Mouse (Mus musculus) midbrain, embryonic 16.5 days (tissue): ENCODE results near the gene Pdpr. TPM values are rescaled to one million over a fixed set of nuclear protein-coding genes. Genes with fewer than 3 reads are reported as not detected.
"Not testable (repeated sequence)": the region's sequence is repeated elsewhere in the genome, so short reads cannot be mapped to it uniquely, and the experiment has no call there.

Experiments used
- ATAC-seq: fragments of 200-750 bp; cut with Nextera tagmentation; 2 replicates; pipeline ENCODE4 v1.8.0; 2017; ENCODE audit warnings: moderate TSS enrichment
- H3K27ac ChIP-seq: fragments of 300-500 bp; sonication (generic); 2 replicates; pipeline ENCODE4 v1.5.1; 2014; ENCODE audit warnings: mild to moderate bottlenecking, low read length, mixed read lengths
- H3K27me3 ChIP-seq: fragments of 300-500 bp; sonication (generic); 2 replicates; pipeline ENCODE4 v1.6.1; 2014; ENCODE audit warnings: low read depth, low read length, mixed read lengths; ENCODE audit not compliant: control insufficient read depth, insufficient read depth
- H3K36me3 ChIP-seq: fragments of 300-500 bp; sonication (generic); 2 replicates; pipeline ENCODE4 v1.6.1; 2014; ENCODE audit warnings: mild to moderate bottlenecking, low read length, moderate library complexity, mixed read lengths; ENCODE audit not compliant: control insufficient read depth, insufficient read depth
- H3K4me1 ChIP-seq: fragments of 300-500 bp; sonication (generic); 2 replicates; pipeline ENCODE4 v1.6.1; 2014; ENCODE audit warnings: mild to moderate bottlenecking, low read length, mixed read lengths; ENCODE audit not compliant: control insufficient read depth, insufficient read depth
- H3K4me2 ChIP-seq: fragments of 300-500 bp; sonication (generic); 2 replicates; pipeline ENCODE4 v1.6.1; 2014; ENCODE audit warnings: mild to moderate bottlenecking, low read length, mixed read lengths
- H3K4me3 ChIP-seq: fragments of 300-500 bp; sonication (generic); 2 replicates; pipeline ENCODE4 v1.5.1; 2014; ENCODE audit warnings: low read depth, mild to moderate bottlenecking, low read length, moderate library complexity, mixed read lengths
- H3K9ac ChIP-seq: fragments of 300-500 bp; sonication (generic); 2 replicates; pipeline ENCODE4 v1.6.1; 2014; ENCODE audit warnings: low read depth, low read length, mixed read lengths
- H3K9me3 ChIP-seq: fragments of 300-500 bp; sonication (generic); replicated peaks from 2 replicates; pipeline ENCODE4 v1.6.1; 2014; ENCODE audit warnings: mild to moderate bottlenecking, low read length, mixed read lengths; ENCODE audit not compliant: control insufficient read depth, poor library complexity, severe bottlenecking
- WGBS: fragments of 180-500 bp; shearing (Covaris S2); extraction: QIAGEN DNeasy Blood & Tissue Kit; methylation state at CpG from one replicate; pipeline ENCODE4 v1.1.7; 2014; 5-methylcytosine and 5-hydroxymethylcytosine counted together
- polyA plus RNA-seq: library from polyadenylated mRNA; unstranded; fragments of >200 nt; fragmentation: Nextera tagmentation; extraction: Ambion mirVana; gene quantifications from 2 replicates; pipeline ENCODE4 v1.2.1, GENCODE M21; 2015

Pdpr gene
- polyA plus RNA-seq, 1 experiment from 2014 or later = 7.9 TPM

DNA sequence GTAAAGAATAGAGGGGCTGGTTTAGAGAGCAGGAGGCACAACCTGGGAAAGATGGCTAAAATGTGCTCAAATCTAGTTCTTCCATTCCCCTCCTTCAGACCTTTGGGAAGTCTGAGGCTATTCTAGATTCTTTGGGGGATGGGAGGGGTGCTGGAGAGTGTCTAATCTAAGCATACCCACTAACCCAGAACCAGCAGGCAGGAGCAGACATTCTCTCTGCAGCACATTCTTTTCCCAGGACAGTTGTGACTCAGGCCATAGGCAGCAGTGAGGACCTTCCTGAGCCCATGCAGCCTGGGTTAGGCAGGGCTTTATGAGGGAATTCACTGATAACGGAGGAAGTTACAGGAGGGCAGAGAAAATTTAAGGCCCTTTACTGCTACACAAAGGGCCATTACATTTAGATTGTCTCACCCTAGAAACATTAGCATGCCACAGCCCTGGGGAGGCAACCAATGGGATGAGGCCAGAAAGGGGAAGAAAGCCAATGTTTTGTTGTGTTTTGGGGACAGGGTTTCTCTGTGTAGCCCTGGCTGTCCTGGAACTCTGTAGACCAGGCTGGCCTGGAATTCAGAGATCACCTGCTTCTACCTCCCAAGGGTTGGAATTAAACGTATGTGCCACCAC, 35.4 kb upstream of the Pdpr start:
- WGBS = 73% methylated on average over 2 of the region's 2 CpGs
- no peak for ATAC-seq
- Histone ChIP-seq H3K27ac (no peak overlapping the region), H3K27me3 (no peaks in the 10 kb centered on the region), H3K9me3 (no peaks in the 10 kb centered on the region), H3K36me3 (peaks cover 19% of the 10 kb centered on the region), H3K9ac (no peak overlapping the region), H3K4me3 (no peak overlapping the region), H3K4me2 (no peak overlapping the region), H3K4me1 (peaks cover 29% of the 10 kb centered on the region)

DNA sequence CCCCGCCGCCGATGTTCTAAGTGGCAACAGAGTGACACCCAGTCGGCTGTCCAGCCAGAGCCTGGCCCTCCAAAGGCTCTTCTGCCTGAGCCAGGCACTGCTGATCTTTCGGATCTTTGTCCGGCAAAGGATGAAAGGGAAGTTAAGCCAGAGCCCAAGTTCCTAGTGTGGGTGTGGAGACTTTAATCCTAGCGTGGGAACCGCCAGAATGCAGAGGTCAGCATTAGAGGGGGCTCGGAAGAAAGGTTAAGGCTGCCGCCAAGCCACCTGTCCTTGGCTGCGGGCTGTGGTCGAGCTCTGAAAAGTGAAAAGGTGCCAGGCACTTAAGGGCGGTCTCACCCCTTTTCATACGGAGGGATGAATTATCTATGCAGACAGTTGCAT, 32.8 kb upstream of the Pdpr start:
- 1% methylated on average over 14 of the region's 14 CpGs for WGBS

DNA sequence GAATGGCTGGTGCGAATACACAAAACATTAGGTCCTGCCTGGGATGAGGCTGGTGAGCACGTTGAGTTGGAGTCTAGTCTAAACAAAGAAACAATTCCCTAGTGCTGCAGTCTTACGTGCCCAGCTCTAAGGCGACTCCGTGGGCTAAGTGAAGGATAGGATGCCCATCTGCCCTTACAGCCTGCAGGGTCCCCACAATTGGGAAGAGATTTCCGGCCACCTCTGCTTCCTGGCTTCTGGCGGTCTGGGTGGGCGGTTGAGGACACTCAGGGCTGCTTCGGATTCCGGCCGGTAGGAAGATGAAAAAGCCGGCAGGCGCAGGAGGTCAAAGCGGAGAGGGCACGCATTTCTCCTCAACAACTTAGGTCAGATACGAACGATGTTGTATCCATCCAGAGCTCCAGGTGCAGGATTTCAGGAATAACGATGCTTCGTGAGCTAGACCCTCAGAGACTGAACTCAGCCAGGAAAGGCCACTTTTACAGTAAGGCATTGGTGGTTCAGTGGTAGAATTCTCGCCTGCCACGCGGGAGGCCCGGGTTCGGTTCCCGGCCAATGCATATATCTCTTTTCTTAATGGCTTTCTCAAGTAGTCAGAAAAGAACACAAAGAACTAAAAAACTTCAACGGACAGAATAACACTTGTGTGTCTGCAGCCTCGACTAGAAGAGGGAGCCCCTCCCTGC, 32.2 kb upstream of the Pdpr start:
- peak; percentile 91 for ATAC-seq
- WGBS = under 1% methylated on average over 27 of the region's 27 CpGs
- H3K27ac ChIP-seq = peak overlapping the region; percentile 85

More for the DNA sequence above, 32.8 kb upstream of the Pdpr start:
- Histone ChIP-seq H3K4me1 (peaks cover 29% of the 10 kb centered on the region), H3K27me3 (no peaks in the 10 kb centered on the region), H3K9me3 (no peaks in the 10 kb centered on the region), H3K4me3 (peak overlapping the region; percentile 62), H3K4me2 (peak overlapping the region; percentile 60), H3K9ac (peak overlapping the region; percentile 71), H3K36me3 (0 out of 2 replicates have a peak, but pooled peaks cover 2% of the 10 kb centered on the region), H3K27ac (peak overlapping the region; percentile 85)
- ATAC-seq = peak; percentile 27

DNA sequence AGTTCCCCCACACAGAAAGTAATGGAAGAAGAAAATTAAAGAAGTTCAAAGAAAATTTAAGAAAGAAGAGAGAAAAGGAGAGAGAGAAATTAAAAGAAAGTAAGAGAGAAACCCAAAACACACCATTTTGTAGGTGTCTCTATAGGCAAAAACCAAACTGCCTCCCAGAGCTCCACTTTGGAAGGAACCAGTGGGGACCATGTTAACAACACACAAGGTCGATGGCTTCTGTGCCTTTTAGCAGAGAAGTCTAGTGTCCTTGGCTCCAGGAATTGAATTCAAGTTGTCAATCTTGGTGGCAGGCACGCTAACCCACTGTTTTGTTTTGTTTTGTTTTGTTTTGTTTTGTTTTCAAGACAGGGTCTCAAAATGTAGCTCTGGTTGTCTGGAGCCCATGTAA, 31.5 kb upstream of the Pdpr start:
- H3K36me3 ChIP-seq = 0 out of 2 replicates have a peak, but pooled peaks cover 2% of the 10 kb centered on the region
- no peak overlapping the region for H3K4me3 ChIP-seq
- no peak overlapping the region for H3K9ac ChIP-seq
- peak overlapping the region; percentile 60 for H3K4me2 ChIP-seq
- peaks cover 17% of the 10 kb centered on the region for H3K4me1 ChIP-seq
- H3K27me3 ChIP-seq = no peaks in the 10 kb centered on the region
- H3K9me3 ChIP-seq = no peaks in the 10 kb centered on the region
- H3K27ac ChIP-seq = no peak overlapping the region
- WGBS = 49% methylated on average over 2 of the region's 2 CpGs
- no peak for ATAC-seq

More for the DNA sequence above, 32.2 kb upstream of the Pdpr start:
- Histone ChIP-seq H3K27me3 (no peaks in the 10 kb centered on the region), H3K9ac (peak overlapping the region; percentile 71), H3K4me2 (peak overlapping the region; percentile 60), H3K36me3 (0 out of 2 replicates have a peak, but pooled peaks cover 2% of the 10 kb centered on the region), H3K4me1 (peaks cover 24% of the 10 kb centered on the region), H3K4me3 (peak overlapping the region; percentile 62), H3K9me3 (no peaks in the 10 kb centered on the region)

DNA sequence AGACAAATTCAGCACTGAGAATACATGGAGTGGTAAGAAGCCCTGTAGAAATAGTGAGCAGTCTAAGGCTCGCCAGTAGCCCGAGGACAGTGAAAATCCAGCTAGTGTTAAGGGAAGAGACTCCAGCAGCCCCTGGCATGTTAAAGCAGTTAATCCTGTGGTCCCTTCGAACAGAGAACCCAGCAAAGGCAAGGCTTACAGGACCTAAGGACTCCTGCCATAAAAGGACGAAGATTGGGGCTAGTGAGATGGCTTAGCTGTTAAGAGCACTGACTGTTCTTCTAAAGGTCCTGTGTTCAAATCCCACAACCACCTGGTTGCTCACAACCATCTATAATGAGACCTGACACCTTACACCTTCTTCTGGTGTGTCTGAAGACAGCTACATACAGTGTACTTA, 28.1 kb upstream of the Pdpr start:
- Histone ChIP-seq H3K9me3 (no peaks in the 10 kb centered on the region), H3K4me1 (peaks cover 5% of the 10 kb centered on the region), H3K27ac (no peak overlapping the region), H3K4me2 (no peak overlapping the region), H3K9ac (no peak overlapping the region), H3K27me3 (no peaks in the 10 kb centered on the region), H3K4me3 (no peak overlapping the region), H3K36me3 (no peaks in the 10 kb centered on the region)
- no peak for ATAC-seq
- 67% methylated on average over 4 of the region's 4 CpGs for WGBS

DNA sequence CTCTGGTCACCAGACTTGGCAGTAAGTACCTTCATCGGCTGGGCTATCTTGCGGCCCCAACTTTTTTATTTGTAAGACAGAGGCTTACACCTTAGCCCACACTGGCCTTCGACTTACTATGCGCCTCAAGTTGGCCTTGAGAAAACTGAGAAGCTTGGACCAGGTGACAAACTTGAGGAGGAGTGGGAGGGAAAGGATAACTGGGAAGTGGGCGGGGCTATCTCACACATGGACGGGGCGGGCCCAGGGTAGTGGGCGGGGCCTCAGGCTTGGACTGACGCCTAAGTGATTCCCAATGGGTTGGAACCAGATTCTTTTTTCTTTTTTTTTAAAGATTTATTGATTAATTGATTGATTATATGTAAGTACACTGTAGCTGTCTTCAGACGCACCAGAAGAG, 27.0 kb upstream of the Pdpr start:
- Histone ChIP-seq H3K27me3 (no peaks in the 10 kb centered on the region), H3K9ac (no peak overlapping the region), H3K4me1 (peaks cover 5% of the 10 kb centered on the region; the same call in 1 of the 2 replicates), H3K4me2 (no peak overlapping the region), H3K36me3 (no peaks in the 10 kb centered on the region), H3K9me3 (no peaks in the 10 kb centered on the region), H3K4me3 (no peak overlapping the region), H3K27ac (no peak overlapping the region)
- WGBS = 25% methylated on average over 10 of the region's 10 CpGs
- ATAC-seq = no peak

DNA sequence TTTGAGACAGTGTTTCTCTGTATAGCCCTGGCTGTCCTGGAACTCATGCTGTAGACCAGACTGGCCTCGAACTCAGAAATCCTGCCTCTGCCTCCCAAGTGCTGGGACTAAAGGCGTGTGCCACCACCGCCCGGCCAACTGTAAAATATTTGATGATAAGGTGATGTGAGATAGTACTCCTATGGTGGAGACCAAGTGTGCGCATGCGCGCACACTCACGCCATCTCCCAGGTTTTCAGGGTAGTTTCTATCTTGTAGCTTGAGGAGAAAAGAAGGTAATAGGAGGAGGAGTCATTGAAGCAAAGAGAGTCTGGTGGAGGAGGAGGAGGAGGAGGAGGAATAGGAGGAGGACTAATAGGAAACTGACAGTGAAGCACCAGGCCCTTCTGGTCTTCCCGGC, 25.8 kb upstream of the Pdpr start:
- H3K4me1 ChIP-seq, H3K27ac ChIP-seq, H3K36me3 ChIP-seq, H3K9me3 ChIP-seq, H3K27me3 ChIP-seq, H3K9ac ChIP-seq, H3K4me2 ChIP-seq, H3K4me3 ChIP-seq, ATAC-seq: not testable (repeated sequence)
- WGBS = 91% methylated on average over 9 of the region's 9 CpGs

DNA sequence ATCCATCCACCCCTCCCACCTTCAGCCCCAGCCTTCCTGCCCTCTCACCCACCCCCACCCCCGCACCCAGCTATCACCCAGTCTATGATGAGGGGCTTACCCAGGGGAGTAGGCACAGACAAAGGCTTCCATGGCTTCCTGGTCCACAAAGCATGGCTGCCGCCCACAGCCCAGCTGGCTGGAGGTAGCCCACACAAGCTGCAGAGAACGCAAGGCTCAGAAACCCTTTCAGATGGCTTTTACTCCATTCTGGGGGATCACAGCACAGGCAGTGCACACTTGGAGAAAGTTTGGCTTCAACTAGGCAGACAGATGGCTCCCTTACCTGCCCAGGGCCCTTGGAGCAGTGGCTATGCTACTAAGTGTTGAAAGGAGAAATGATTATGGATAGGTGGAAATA, 18.5 kb upstream of the Pdpr start:
- H3K9ac ChIP-seq = no peak overlapping the region
- H3K27me3 ChIP-seq = no peaks in the 10 kb centered on the region
- H3K4me3 ChIP-seq = no peak overlapping the region
- no peaks in the 10 kb centered on the region for H3K36me3 ChIP-seq
- no peak for ATAC-seq
- H3K4me1 ChIP-seq = no peaks in the 10 kb centered on the region
- H3K9me3 ChIP-seq = no peaks in the 10 kb centered on the region
- 83% methylated on average over 3 of the region's 3 CpGs for WGBS
- H3K27ac ChIP-seq = no peak overlapping the region
- no peak overlapping the region for H3K4me2 ChIP-seq

DNA sequence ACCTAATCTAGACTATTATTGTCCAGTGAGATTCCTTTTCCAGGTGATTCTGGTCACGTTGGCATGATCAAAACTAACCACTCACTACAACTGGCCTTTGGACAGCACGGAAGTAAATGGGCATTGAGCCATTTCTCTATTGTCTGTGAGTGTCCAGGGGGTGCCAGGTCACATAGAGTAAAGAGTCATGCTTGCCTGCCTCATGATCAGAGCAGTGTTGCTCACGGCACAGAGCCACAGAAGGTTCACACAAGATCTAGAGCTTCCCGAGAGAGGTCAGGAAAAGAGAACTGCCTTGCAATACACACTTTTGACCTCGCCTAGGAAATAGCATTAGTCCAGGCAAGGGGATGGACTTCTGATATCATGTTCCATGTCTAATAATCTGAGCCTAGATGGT, 15.0 kb upstream of the Pdpr start:
- H3K27me3 ChIP-seq = no peaks in the 10 kb centered on the region

More for the DNA sequence above, 15.0 kb upstream of the Pdpr start:
- Histone ChIP-seq H3K4me3 (no peak overlapping the region), H3K4me2 (no peak overlapping the region), H3K36me3 (no peaks in the 10 kb centered on the region), H3K9ac (no peak overlapping the region), H3K4me1 (no peaks in the 10 kb centered on the region; the same call in 1 of the 2 replicates), H3K27ac (no peak overlapping the region), H3K9me3 (no peaks in the 10 kb centered on the region)
- no peak for ATAC-seq
- WGBS = 53% methylated on average over 5 of the region's 5 CpGs
